In genomic region chr15:88290740-88291363, GRCm38 (mm10) we compare ENCODE assay signal across 20 mouse cellular contexts.
DNase-seq lines count a peak whose midpoint lies in the region; ATAC-seq lines count a peak whose summit lies in the region.
"Had no signal": no experiment of that assay in that cellular context is flagged by ENCODE, and none has a peak within 500 bp of the region (broad histone marks: within the 10 kb centered on the region; RNA-seq: fewer than 3 reads in every experiment).

No protein-coding gene starts in this region.

- H3K36me3 ChIP-seq in neural tube, embryonic 12.5 days = no peaks in the 10 kb centered on the region
- H3K36me3 ChIP-seq in midbrain, embryonic 15.5 days (replicated peaks) = no peaks in the 10 kb centered on the region
- H3K36me3 ChIP-seq: embryonic facial prominence, embryonic 13.5 days; limb, embryonic 10.5 days; liver, embryonic 12.5 days had no signal

- peak overlapping the region; percentile 33; the same call in 1 of the 2 replicates for H3K4me2 ChIP-seq in neural tube, embryonic 12.5 days (replicated peaks)
- peak overlapping the region; percentile 43 for H3K4me2 ChIP-seq in midbrain, embryonic 15.5 days
- H3K4me2 ChIP-seq: embryonic facial prominence, embryonic 13.5 days; heart, embryonic 11.5 days; liver, embryonic 12.5 days had no signal

- H3K9ac ChIP-seq in neural tube, embryonic 12.5 days = no peak overlapping the region
- H3K9ac ChIP-seq in midbrain, embryonic 15.5 days = 0 out of 2 replicates have a peak overlapping the region, but pooled peaks have one; percentile 7
- H3K9ac ChIP-seq: embryonic facial prominence, embryonic 13.5 days; liver, embryonic 12.5 days had no signal

- DNase-seq in cerebellum, postnatal 10 days = peak; percentile 18 to 27
- no peak for DNase-seq in cerebellum, adult 9-10 months
- DNase-seq in neural tube, embryonic 10.5 days (ENCODE audit: extremely low spot score, low spot score) = no peak
- no peak for DNase-seq in c-Kit-positive CD71-positive TER-119-positive erythroid progenitor cells, embryonic 14.5 days (ENCODE audit: low spot score)
- DNase-seq in left cerebral cortex, adult 9 months (ENCODE audit: low spot score in 2 of 2) = no peak
- no peak for DNase-seq in kidney, postnatal 14 days
- DNase-seq: adrenal gland, postnatal 14 days; cerebellum, adult 11 months; gastrocnemius, postnatal 14 days; heart, postnatal 36 days; kidney, adult 2 months; kidney, postnatal 36 days; thymus, postnatal 14 days had no signal

- 22% methylated on average over 20 of the region's 20 CpGs for WGBS in neural tube, embryonic 12.5 days
- WGBS in midbrain, embryonic 15.5 days = 14% methylated on average over 20 of the region's 20 CpGs

- 0 out of 2 replicates have a peak, but pooled peaks cover 3% of the 10 kb centered on the region for H3K4me1 ChIP-seq in neural tube, embryonic 12.5 days
- peaks cover 9% of the 10 kb centered on the region for H3K4me1 ChIP-seq in midbrain, embryonic 15.5 days
- H3K4me1 ChIP-seq: liver, embryonic 12.5 days; megakaryocyte, embryonic 14.5 days had no signal

- no peak overlapping the region for H3K4me3 ChIP-seq in neural tube, embryonic 12.5 days
- peak overlapping the region; percentile 3; the same call in 1 of the 2 replicates for H3K4me3 ChIP-seq in midbrain, embryonic 15.5 days
- H3K4me3 ChIP-seq: embryonic facial prominence, embryonic 13.5 days; limb, embryonic 10.5 days; liver, embryonic 12.5 days; megakaryocyte, embryonic 14.5 days had no signal

- no peak for ATAC-seq in neural tube, embryonic 12.5 days (ENCODE audit: low FRiP score, low read depth)
- peak; percentile 45 for ATAC-seq in midbrain, embryonic 15.5 days (replicated peaks)
- ATAC-seq: liver, embryonic 12.5 days had no signal

- no peaks in the 10 kb centered on the region for H3K27me3 ChIP-seq in neural tube, embryonic 12.5 days (replicated peaks)
- 0 out of 2 replicates have a peak, but pooled peaks cover 6% of the 10 kb centered on the region for H3K27me3 ChIP-seq in midbrain, embryonic 15.5 days (replicated peaks)
- H3K27me3 ChIP-seq: megakaryocyte, embryonic 14.5 days had no signal

- no peaks in the 10 kb centered on the region for H3K9me3 ChIP-seq in neural tube, embryonic 12.5 days
- no peaks in the 10 kb centered on the region for H3K9me3 ChIP-seq in midbrain, embryonic 15.5 days
- H3K9me3 ChIP-seq: embryonic facial prominence, embryonic 13.5 days; limb, embryonic 10.5 days had no signal

- no peak overlapping the region for H3K27ac ChIP-seq in neural tube, embryonic 12.5 days
- H3K27ac ChIP-seq in midbrain, embryonic 15.5 days = no peak overlapping the region
- H3K27ac ChIP-seq: embryonic facial prominence, embryonic 13.5 days; limb, embryonic 10.5 days; liver, embryonic 12.5 days had no signal

Comparison
In these comparisons a context has a peak if more than half of its experiments do, and no peak if none do; other contexts are left out.
1. DNase-seq: peak in cerebellum, postnatal 10 days (2 of 2); none in cerebellum, adult 9-10 months (single experiment), neural tube, embryonic 10.5 days (single experiment), c-Kit-positive CD71-positive TER-119-positive erythroid progenitor cells, embryonic 14.5 days (single experiment), left cerebral cortex, adult 9 months (0 of 2) and kidney, postnatal 14 days (single experiment).